8 mouse cellular contexts compared by ENCODE assay signal in genomic region chr5:142821266-142821973, GRCm38 (mm10). TPM values are rescaled to one million over a fixed set of nuclear protein-coding genes. Genes with fewer than 3 reads are reported as not detected.
DNase-seq lines count a peak whose midpoint lies in the region; ATAC-seq lines count a peak whose summit lies in the region.

No protein-coding gene starts in this region.

- peak overlapping the region; percentile 88 for H3K4me2 ChIP-seq in hindbrain, embryonic 12.5 days (replicated peaks)

- WGBS in hindbrain, embryonic 12.5 days = under 1% methylated on average over 36 of the region's 36 CpGs

- H3K9me3 ChIP-seq in hindbrain, embryonic 12.5 days (replicated peaks) = no peaks in the 10 kb centered on the region

- peak overlapping the region; percentile 99 for H3K9ac ChIP-seq in hindbrain, embryonic 12.5 days

- H3K36me3 ChIP-seq in hindbrain, embryonic 12.5 days = no peaks in the 10 kb centered on the region

- H3K4me1 ChIP-seq in hindbrain, embryonic 12.5 days = peaks cover 38% of the 10 kb centered on the region

- peak overlapping the region; percentile 85 for H3K4me3 ChIP-seq in hindbrain, embryonic 12.5 days

- no peaks in the 10 kb centered on the region for H3K27me3 ChIP-seq in hindbrain, embryonic 12.5 days

- ATAC-seq in hindbrain, embryonic 12.5 days (ENCODE audit: low FRiP score) = no peak; the same call in 1 of the 2 replicates

- peak; percentile 95 for DNase-seq in R1 (ENCODE audit: low read depth, low spot score)
- DNase-seq in cerebellum, postnatal 10 days = peak; percentile 92 to 94
- DNase-seq in frontal cortex, postnatal 25 days (ENCODE audit: low spot score in 2 of 2) = peak; percentile 51 to 62
- peak; percentile 69 to 77 for DNase-seq in layer of hippocampus, postnatal 36 days
- peak; percentile 94 for DNase-seq in lung, postnatal 36 days
- DNase-seq in retina, postnatal 7 days (ENCODE audit: low read depth, low spot score) = peak; percentile 66
- DNase-seq in yolk sac, embryonic 10.5 days (ENCODE audit: low spot score) = peak; percentile 96

- peak overlapping the region; percentile 100 for H3K27ac ChIP-seq in hindbrain, embryonic 12.5 days

RNA-seq across cellular contexts. Expression of gene Tnrc18, which starts 4.0 kb away (rescaled TPM):
- polyA plus RNA-seq in hindbrain, embryonic 12.5 days (2016; fragmentation: Nextera tagmentation; extraction: Ambion mirVana) = 72.8 and 73.7 TPM in 2 replicates
- 100 to 1,000 TPM; 146 to 156 TPM for total RNA-seq in layer of hippocampus, postnatal 36 days (2021)
